Mouse (Mus musculus): ENCODE measurements at regions not wholly inside any gene's neighbourhood (a gene's known extent, or its start where the extent isn't known, plus 50 kb on each side); places are given as distances from the start of the nearest gene placed in this dataset.

GRCm38 (mm10) chr14:62003013-62003781, 289.2 kb upstream of the Rnaseh2b start:
- H3ac ChIP-seq (ENCODE audit: control insufficient read depth, insufficient read length, low read depth), result no peak overlapping the region
- H3K79me3 ChIP-seq (ENCODE audit: low read depth), result no peaks in the 10 kb centered on the region
- H3K36me3 ChIP-seq (ENCODE audit: control insufficient read depth, insufficient read depth), result no peaks in the 10 kb centered on the region
- no peak for TF ChIP-seq MYOD1 (IDR thresholded peaks at IDR 0.05; ENCODE audit: control insufficient read depth, insufficient read length, low read depth)
- no peak for TF ChIP-seq MYOG (IDR thresholded peaks at IDR 0.05; ENCODE audit: control insufficient read depth, extremely low read depth, insufficient read length)
- no peak for TF ChIP-seq USF1 (IDR thresholded peaks at IDR 0.05; ENCODE audit: low read depth)
- TF ChIP-seq CEBPB (IDR thresholded peaks at IDR 0.05; ENCODE audit: low read depth), result no peak
- TF ChIP-seq MAX (IDR thresholded peaks at IDR 0.05), result no peak
- no peak for TF ChIP-seq FOSL1 (IDR thresholded peaks at IDR 0.05; ENCODE audit: insufficient read depth, low read length, poor library complexity, severe bottlenecking)
- no peak for TF ChIP-seq CTCF (IDR thresholded peaks at IDR 0.05; ENCODE audit: control insufficient read depth, insufficient read depth, insufficient read length)
- H3K79me2 ChIP-seq (ENCODE audit: control insufficient read depth, insufficient read depth), result no peaks in the 10 kb centered on the region
- H3K4me3 ChIP-seq (ENCODE audit: insufficient read depth, poor library complexity, severe bottlenecking), result no peak overlapping the region
- peaks cover 8% of the 10 kb centered on the region for H3K27me3 ChIP-seq (ENCODE audit: control insufficient read depth, insufficient read depth, insufficient read length)

- Histone ChIP-seq H3K36me3 (ENCODE audit: control insufficient read depth, insufficient read depth) (no peaks in the 10 kb centered on the region), H3K79me2 (ENCODE audit: control insufficient read depth, insufficient read depth) (no peaks in the 10 kb centered on the region), H3K79me3 (ENCODE audit: low read depth) (no peaks in the 10 kb centered on the region), H3K4me3 (ENCODE audit: insufficient read depth, poor library complexity, severe bottlenecking) (no peak overlapping the region), H3ac (ENCODE audit: control insufficient read depth, insufficient read length, low read depth) (no peak overlapping the region), H3K27me3 (ENCODE audit: control insufficient read depth, insufficient read depth, insufficient read length) (peaks cover 8% of the 10 kb centered on the region)
- no peak for TF ChIP-seq MAX (IDR thresholded peaks at IDR 0.05)
- TF ChIP-seq MYOG (IDR thresholded peaks at IDR 0.05; ENCODE audit: control insufficient read depth, extremely low read depth, insufficient read length), result no peak
- no peak for TF ChIP-seq MYOD1 (IDR thresholded peaks at IDR 0.05; ENCODE audit: control insufficient read depth, insufficient read length, low read depth)
- TF ChIP-seq CTCF (IDR thresholded peaks at IDR 0.05; ENCODE audit: control insufficient read depth, insufficient read depth, insufficient read length), result no peak
- no peak for TF ChIP-seq CEBPB (IDR thresholded peaks at IDR 0.05; ENCODE audit: low read depth)
- TF ChIP-seq USF1 (IDR thresholded peaks at IDR 0.05; ENCODE audit: low read depth), result no peak
- TF ChIP-seq FOSL1 (IDR thresholded peaks at IDR 0.05; ENCODE audit: insufficient read depth, low read length, poor library complexity, severe bottlenecking), result no peak
These were observed 288.6 kb upstream of the Rnaseh2b start for GRCm38 (mm10) chr14:62003797-62004196.

- H3K36me3 ChIP-seq (ENCODE audit: control insufficient read depth, insufficient read depth), result no peaks in the 10 kb centered on the region
- TF ChIP-seq MYOG (IDR thresholded peaks at IDR 0.05; ENCODE audit: control insufficient read depth, extremely low read depth, insufficient read length) (no peak), CEBPB (IDR thresholded peaks at IDR 0.05; ENCODE audit: low read depth) (no peak), MAX (IDR thresholded peaks at IDR 0.05) (no peak), FOSL1 (IDR thresholded peaks at IDR 0.05; ENCODE audit: insufficient read depth, low read length, poor library complexity, severe bottlenecking) (no peak), MYOD1 (IDR thresholded peaks at IDR 0.05; ENCODE audit: control insufficient read depth, insufficient read length, low read depth) (no peak), CTCF (IDR thresholded peaks at IDR 0.05; ENCODE audit: control insufficient read depth, insufficient read depth, insufficient read length) (no peak), USF1 (IDR thresholded peaks at IDR 0.05; ENCODE audit: low read depth) (no peak)
- H3K79me3 ChIP-seq (ENCODE audit: low read depth), result no peaks in the 10 kb centered on the region
- H3ac ChIP-seq (ENCODE audit: control insufficient read depth, insufficient read length, low read depth), result no peak overlapping the region
- H3K79me2 ChIP-seq (ENCODE audit: control insufficient read depth, insufficient read depth), result no peaks in the 10 kb centered on the region
- H3K27me3 ChIP-seq (ENCODE audit: control insufficient read depth, insufficient read depth, insufficient read length), result no peaks in the 10 kb centered on the region
- H3K4me3 ChIP-seq (ENCODE audit: insufficient read depth, poor library complexity, severe bottlenecking), result no peak overlapping the region
These were observed 283.7 kb upstream of the Rnaseh2b start for GRCm38 (mm10) chr14:62008707-62009106.

GRCm38 (mm10) chr14:62018804-62019203, 273.6 kb upstream of the Rnaseh2b start:
- Histone ChIP-seq H3K4me3 (ENCODE audit: insufficient read depth, poor library complexity, severe bottlenecking) (no peak overlapping the region), H3K79me3 (ENCODE audit: low read depth) (no peaks in the 10 kb centered on the region), H3K27me3 (ENCODE audit: control insufficient read depth, insufficient read depth, insufficient read length) (no peaks in the 10 kb centered on the region), H3K79me2 (ENCODE audit: control insufficient read depth, insufficient read depth) (no peaks in the 10 kb centered on the region), H3K36me3 (ENCODE audit: control insufficient read depth, insufficient read depth) (no peaks in the 10 kb centered on the region), H3ac (ENCODE audit: control insufficient read depth, insufficient read length, low read depth) (no peak overlapping the region)
- TF ChIP-seq CEBPB (IDR thresholded peaks at IDR 0.05; ENCODE audit: low read depth), result no peak
- TF ChIP-seq MYOD1 (IDR thresholded peaks at IDR 0.05; ENCODE audit: control insufficient read depth, insufficient read length, low read depth), result no peak
- no peak for TF ChIP-seq CTCF (IDR thresholded peaks at IDR 0.05; ENCODE audit: control insufficient read depth, insufficient read depth, insufficient read length)
- TF ChIP-seq MAX (IDR thresholded peaks at IDR 0.05), result no peak
- no peak for TF ChIP-seq USF1 (IDR thresholded peaks at IDR 0.05; ENCODE audit: low read depth)
- TF ChIP-seq MYOG (IDR thresholded peaks at IDR 0.05; ENCODE audit: control insufficient read depth, extremely low read depth, insufficient read length), result no peak
- TF ChIP-seq FOSL1 (IDR thresholded peaks at IDR 0.05; ENCODE audit: insufficient read depth, low read length, poor library complexity, severe bottlenecking), result no peak

GRCm38 (mm10) chr14:62020996-62021395, 271.4 kb upstream of the Rnaseh2b start:
- no peak for TF ChIP-seq USF1 (IDR thresholded peaks at IDR 0.05; ENCODE audit: low read depth)
- TF ChIP-seq MYOG (IDR thresholded peaks at IDR 0.05; ENCODE audit: control insufficient read depth, extremely low read depth, insufficient read length), result no peak
- TF ChIP-seq CTCF (IDR thresholded peaks at IDR 0.05; ENCODE audit: control insufficient read depth, insufficient read depth, insufficient read length), result no peak
- no peak for TF ChIP-seq CEBPB (IDR thresholded peaks at IDR 0.05; ENCODE audit: low read depth)
- TF ChIP-seq FOSL1 (IDR thresholded peaks at IDR 0.05; ENCODE audit: insufficient read depth, low read length, poor library complexity, severe bottlenecking), result no peak
- TF ChIP-seq MYOD1 (IDR thresholded peaks at IDR 0.05; ENCODE audit: control insufficient read depth, insufficient read length, low read depth), result no peak
- TF ChIP-seq MAX (IDR thresholded peaks at IDR 0.05), result no peak
- Histone ChIP-seq H3K36me3 (ENCODE audit: control insufficient read depth, insufficient read depth) (no peaks in the 10 kb centered on the region), H3ac (ENCODE audit: control insufficient read depth, insufficient read length, low read depth) (no peak overlapping the region), H3K79me2 (ENCODE audit: control insufficient read depth, insufficient read depth) (no peaks in the 10 kb centered on the region), H3K27me3 (ENCODE audit: control insufficient read depth, insufficient read depth, insufficient read length) (no peaks in the 10 kb centered on the region), H3K4me3 (ENCODE audit: insufficient read depth, poor library complexity, severe bottlenecking) (no peak overlapping the region), H3K79me3 (ENCODE audit: low read depth) (no peaks in the 10 kb centered on the region)

Measured in C2C12 (cell line).